ENCODE assay signal across 21 mouse cellular contexts in genomic region chr11:86769884-86770283, GRCm38 (mm10). TPM values are rescaled to one million over a fixed set of nuclear protein-coding genes. Genes with fewer than 3 reads are reported as not detected.
DNase-seq lines count a peak whose midpoint lies in the region; ATAC-seq and TF ChIP-seq lines count a peak whose summit lies in the region.
"Had no signal": no experiment of that assay in that cellular context is flagged by ENCODE, and none has a peak within 500 bp of the region (broad histone marks: within the 10 kb centered on the region; RNA-seq: fewer than 3 reads in every experiment).

No protein-coding gene starts in this region.

- H3K27ac ChIP-seq in kidney, embryonic 15.5 days, result no peak overlapping the region
- H3K27ac ChIP-seq: embryonic facial prominence, embryonic 15.5 days; forebrain, embryonic 10.5 days; heart, adult 2 months; heart, embryonic 15.5 days; hindbrain, embryonic 10.5 days; hindbrain, embryonic 14.5 days had no signal

- intact Hi-C loops in left cerebral cortex, postnatal 14 days (cut with DNase I), result no loop called here

- H3K9me3 ChIP-seq in kidney, embryonic 15.5 days (replicated peaks), result no peaks in the 10 kb centered on the region
- H3K9me3 ChIP-seq: embryonic facial prominence, embryonic 15.5 days; forebrain, embryonic 10.5 days; heart, embryonic 15.5 days; hindbrain, embryonic 10.5 days had no signal

- DNase-seq in kidney, adult 9 months, result peak; percentile 51
- peak; percentile 9 to 36 for DNase-seq in lung, adult 18-20 months
- DNase-seq in lung, adult 2 months, result no peak
- peak; percentile 27 for DNase-seq in lung, postnatal 14 days
- DNase-seq in left cerebral cortex, postnatal 14 days (ENCODE audit: low spot score in 2 of 2), result no peak
- no peak for DNase-seq in cerebellum, adult 8-10 months
- DNase-seq: adrenal gland, adult 2 months; adrenal gland, postnatal 25 days; cerebellum, adult 2 months; cerebellum, postnatal 14 days; embryo, embryonic 11 days; heart, adult 2 months had no signal

- H3K4me2 ChIP-seq in kidney, embryonic 15.5 days, result no peak overlapping the region
- H3K4me2 ChIP-seq: embryonic facial prominence, embryonic 15.5 days; heart, embryonic 11.5 days; heart, embryonic 15.5 days; hindbrain, embryonic 14.5 days had no signal

- no peak for ATAC-seq in kidney, embryonic 15.5 days (replicated peaks; ENCODE audit: low FRiP score)
- ATAC-seq: forebrain, embryonic 14.5 days had no signal

- 83% methylated on average over 4 of the region's 4 CpGs for WGBS in kidney, embryonic 15.5 days
- 62% methylated on average over 4 of the region's 4 CpGs for WGBS in lung, adult 2 months

- no peaks in the 10 kb centered on the region for H3K27me3 ChIP-seq in kidney, embryonic 15.5 days
- H3K27me3 ChIP-seq: embryonic facial prominence, embryonic 15.5 days; heart, embryonic 15.5 days had no signal

- no peak overlapping the region for H3K4me3 ChIP-seq in kidney, embryonic 15.5 days (replicated peaks)
- H3K4me3 ChIP-seq in lung, adult 2 months (replicated peaks; ENCODE audit: extremely low read depth, low read depth, low read length), result no peak overlapping the region
- H3K4me3 ChIP-seq: embryonic facial prominence, embryonic 15.5 days; erythroblast, embryonic 14.5 days; forebrain, embryonic 10.5 days; heart, adult 2 months; heart, embryonic 15.5 days; hindbrain, embryonic 10.5 days had no signal

- H3K9ac ChIP-seq in kidney, embryonic 15.5 days, result no peak overlapping the region
- H3K9ac ChIP-seq: embryonic facial prominence, embryonic 15.5 days; heart, embryonic 15.5 days; hindbrain, embryonic 14.5 days had no signal

- H3K4me1 ChIP-seq in kidney, embryonic 15.5 days, result no peaks in the 10 kb centered on the region
- peaks cover 8% of the 10 kb centered on the region for H3K4me1 ChIP-seq in lung, adult 2 months (ENCODE audit: control insufficient read depth, insufficient read depth, low read length)
- H3K4me1 ChIP-seq: embryonic facial prominence, embryonic 15.5 days; forebrain, embryonic 10.5 days; heart, embryonic 15.5 days; hindbrain, embryonic 10.5 days had no signal

- no peak for TF ChIP-seq CTCF in lung, adult 2 months (IDR thresholded peaks at IDR 0.05; ENCODE audit: insufficient read depth, low read length)

- no peak for TF ChIP-seq POLR2A in lung, adult 2 months (IDR thresholded peaks at IDR 0.05; ENCODE audit: borderline replicate concordance, extremely low read depth, low read depth, low read length)

- peaks cover 54% of the 10 kb centered on the region for H3K36me3 ChIP-seq in kidney, embryonic 15.5 days

RNA-seq across cellular contexts. Expression of gene Cltc, which starts 12.5 kb away (rescaled TPM):
- polyA plus RNA-seq in kidney, embryonic 15.5 days (2015; fragmentation: Nextera tagmentation; extraction: Ambion mirVana), result 148 and 157 TPM in 2 replicates
- 63.0 and 84.5 TPM in 2 replicates for polyA plus RNA-seq in lung, adult 2 months (2012; rRNA removed)
- 100 to 1,000 TPM; 537 to 538 TPM for total RNA-seq in left cerebral cortex, postnatal 14 days (2021)

RNA-seq across cellular contexts. Expression of gene Dhx40, which starts 37.7 kb away (rescaled TPM):
- polyA plus RNA-seq in kidney, embryonic 15.5 days (2015; fragmentation: Nextera tagmentation; extraction: Ambion mirVana), result 33.4 and 37.5 TPM in 2 replicates
- 3.8 and 4.4 TPM in 2 replicates for polyA plus RNA-seq in lung, adult 2 months (2012; rRNA removed)
- 10 to 100 TPM; 15.7 to 19.5 TPM for total RNA-seq in left cerebral cortex, postnatal 14 days (2021)

Comparison
In these comparisons a context has a peak if more than half of its experiments do, and no peak if none do; other contexts are left out.
1. DNase-seq: peak in kidney, adult 9 months (single experiment), lung, adult 18-20 months (2 of 2) and lung, postnatal 14 days (single experiment); none in lung, adult 2 months (single experiment), left cerebral cortex, postnatal 14 days (0 of 2) and cerebellum, adult 8-10 months (single experiment).